Mouse (Mus musculus) neural tube, embryonic 15.5 days (tissue): Measurements from ENCODE around the gene Ush2a. TPM values are rescaled to one million over a fixed set of nuclear protein-coding genes. Genes with fewer than 3 reads are reported as not detected.
A peak's percentile ranks its signal among the peaks of the same experiment; 100 is the strongest.

ENCODE experiments used
- ATAC-seq: fragments of 200-750 bp; cut with Nextera tagmentation; 2 replicates; pipeline ENCODE4 v1.8.0; 2017; ENCODE audit warnings: mild to moderate bottlenecking, moderate TSS enrichment, moderate library complexity; ENCODE audit not compliant: low FRiP score
- H3K27ac ChIP-seq: fragments of 300-500 bp; sonication (generic); replicated peaks from 2 replicates; pipeline ENCODE4 v1.5.1; 2015; ENCODE audit warnings: mild to moderate bottlenecking, inconsistent platforms
- H3K27me3 ChIP-seq: fragments of 300-500 bp; sonication (generic); replicated peaks from 2 replicates; pipeline ENCODE4 v1.6.1; 2015; ENCODE audit warnings: inconsistent platforms
- H3K36me3 ChIP-seq: fragments of 300-500 bp; sonication (generic); 2 replicates; pipeline ENCODE4 v1.6.1; 2015; ENCODE audit warnings: inconsistent platforms
- H3K4me1 ChIP-seq: fragments of 300-500 bp; sonication (generic); 2 replicates; pipeline ENCODE4 v1.6.1; 2015; ENCODE audit warnings: inconsistent platforms
- H3K4me2 ChIP-seq: fragments of 300-500 bp; sonication (generic); 2 replicates; pipeline ENCODE4 v1.6.1; 2015; ENCODE audit warnings: inconsistent platforms, mild to moderate bottlenecking, moderate library complexity
- H3K4me3 ChIP-seq: fragments of 300-500 bp; sonication (generic); replicated peaks from 2 replicates; pipeline ENCODE4 v1.5.1; 2015; ENCODE audit warnings: mild to moderate bottlenecking, inconsistent platforms
- H3K9ac ChIP-seq: fragments of 300-500 bp; sonication (generic); replicated peaks from 2 replicates; pipeline ENCODE4 v1.6.1; 2015; ENCODE audit warnings: mild to moderate bottlenecking, inconsistent platforms
- H3K9me3 ChIP-seq: fragments of 300-500 bp; sonication (generic); replicated peaks from 2 replicates; pipeline ENCODE4 v1.6.1; 2016; ENCODE audit warnings: inconsistent platforms
- WGBS: fragments of 180-500 bp; shearing (Covaris S2); methylation state at CpG from one replicate; pipeline ENCODE4 v1.1.7; 2015; ENCODE audit warnings: mixed read lengths; 5-methylcytosine and 5-hydroxymethylcytosine counted together
- polyA plus RNA-seq: library from polyadenylated mRNA; unstranded; fragments of >200 nt; fragmentation: Nextera tagmentation; extraction: Ambion mirVana; gene quantifications from 2 replicates; pipeline ENCODE4 v1.2.1, GENCODE M21; 2015

Gene Ush2a
- polyA plus RNA-seq, 1 experiment from 2014 or later = 0.17 TPM

- Histone ChIP-seq H3K27ac (no peak overlapping the region), H3K4me3 (no peak overlapping the region), H3K4me2 (no peak overlapping the region), H3K4me1 (peaks cover 29% of the 10 kb centered on the region), H3K9me3 (no peaks in the 10 kb centered on the region), H3K27me3 (no peaks in the 10 kb centered on the region), H3K36me3 (peaks cover 7% of the 10 kb centered on the region), H3K9ac (no peak overlapping the region)
- no peak for ATAC-seq
- WGBS = 100% methylated on average over 1 of the region's 1 CpGs
These were observed 743.0 kb downstream of the Ush2a start for GRCm38 (mm10) chr1:189004774-189005173.

GRCm38 (mm10) chr1:189006267-189006666, 744.4 kb downstream of the Ush2a start:
- peak overlapping the region; percentile 94 for H3K4me2 ChIP-seq
- H3K9me3 ChIP-seq = no peaks in the 10 kb centered on the region
- no peak overlapping the region for H3K9ac ChIP-seq
- H3K27ac ChIP-seq = no peak overlapping the region
- WGBS = 63% methylated on average over 5 of the region's 5 CpGs
- ATAC-seq = no peak
- H3K36me3 ChIP-seq = no peaks in the 10 kb centered on the region
- H3K4me3 ChIP-seq = peak overlapping the region; percentile 68
- 0 out of 2 replicates have a peak, but pooled peaks cover 3% of the 10 kb centered on the region for H3K27me3 ChIP-seq
- H3K4me1 ChIP-seq = peaks cover 29% of the 10 kb centered on the region

- Histone ChIP-seq H3K9ac (peak overlapping the region; percentile 88), H3K36me3 (no peaks in the 10 kb centered on the region), H3K9me3 (no peaks in the 10 kb centered on the region), H3K4me2 (peak overlapping the region; percentile 94), H3K27me3 (0 out of 2 replicates have a peak, but pooled peaks cover 3% of the 10 kb centered on the region), H3K4me3 (peak overlapping the region; percentile 68), H3K27ac (no peak overlapping the region; the same call in 1 of the 2 replicates), H3K4me1 (peaks cover 29% of the 10 kb centered on the region)
- ATAC-seq = peak; percentile 21
- 2% methylated on average over 7 of the region's 7 CpGs for WGBS
These were observed 745.0 kb downstream of the Ush2a start for GRCm38 (mm10) chr1:189006826-189007225.

GRCm38 (mm10) chr1:189007239-189007979, 745.6 kb downstream of the Ush2a start, which contains the start of gene Kctd3:
TSS of gene Kctd3 (minus strand) at chr1:189007841.
- under 1% methylated on average over 73 of the region's 74 CpGs for WGBS
- peak within 1 kb of the TSS; percentile 78 for H3K27ac ChIP-seq
- H3K4me3 ChIP-seq = peak within 1 kb of the TSS; percentile 68
- no peaks in the 10 kb centered on the region for H3K36me3 ChIP-seq
- peak within 1 kb of the TSS; percentile 88 for H3K9ac ChIP-seq
- H3K4me1 ChIP-seq = peaks cover 29% of the 10 kb centered on the region
- H3K4me2 ChIP-seq = peak within 1 kb of the TSS; percentile 94
- H3K27me3 ChIP-seq = 0 out of 2 replicates have a peak, but pooled peaks cover 3% of the 10 kb centered on the region
- ATAC-seq = peak; percentile 92
- no peaks in the 10 kb centered on the region for H3K9me3 ChIP-seq

- H3K4me3 ChIP-seq = peak overlapping the region; percentile 68
- H3K9me3 ChIP-seq = no peaks in the 10 kb centered on the region
- no peak overlapping the region; the same call in 1 of the 2 replicates for H3K27ac ChIP-seq
- 48% methylated on average over 7 of the region's 7 CpGs for WGBS
- peaks cover 34% of the 10 kb centered on the region for H3K4me1 ChIP-seq
- peak overlapping the region; percentile 94 for H3K4me2 ChIP-seq
- no peak overlapping the region for H3K9ac ChIP-seq
- H3K36me3 ChIP-seq = no peaks in the 10 kb centered on the region
- H3K27me3 ChIP-seq = peaks cover 6% of the 10 kb centered on the region; the same call in 1 of the 2 replicates
- ATAC-seq = peak; percentile 61; the same call in 1 of the 2 replicates
These were observed 746.1 kb downstream of the Ush2a start for GRCm38 (mm10) chr1:189007980-189008324.

GRCm38 (mm10) chr1:189010671-189011070, 748.8 kb downstream of the Ush2a start:
- H3K4me3 ChIP-seq = no peak overlapping the region
- H3K27ac ChIP-seq = no peak overlapping the region
- no peak overlapping the region for H3K4me2 ChIP-seq
- 90% methylated on average over 4 of the region's 4 CpGs for WGBS
- H3K9ac ChIP-seq = no peak overlapping the region
- H3K4me1 ChIP-seq = peaks cover 34% of the 10 kb centered on the region
- ATAC-seq = no peak
- peaks cover 14% of the 10 kb centered on the region; the same call in 1 of the 2 replicates for H3K27me3 ChIP-seq
- H3K36me3 ChIP-seq = no peaks in the 10 kb centered on the region
- no peaks in the 10 kb centered on the region for H3K9me3 ChIP-seq

- Histone ChIP-seq H3K4me2 (peak overlapping the region; percentile 40), H3K27me3 (peaks cover 14% of the 10 kb centered on the region; the same call in 1 of the 2 replicates), H3K9ac (no peak overlapping the region), H3K27ac (no peak overlapping the region), H3K36me3 (no peaks in the 10 kb centered on the region), H3K4me3 (no peak overlapping the region), H3K9me3 (no peaks in the 10 kb centered on the region), H3K4me1 (peaks cover 18% of the 10 kb centered on the region)
- 0 out of 2 replicates have a peak, but pooled peaks have one; percentile 7 for ATAC-seq
- 6% methylated on average over 16 of the region's 16 CpGs for WGBS
These were observed 751.2 kb downstream of the Ush2a start for GRCm38 (mm10) chr1:189012846-189013586.

GRCm38 (mm10) chr1:189013587-189013921, 751.7 kb downstream of the Ush2a start:
- ATAC-seq = peak; percentile 57; the same call in 1 of the 2 replicates
- Histone ChIP-seq H3K4me3 (no peak overlapping the region), H3K9me3 (no peaks in the 10 kb centered on the region), H3K4me1 (peaks cover 18% of the 10 kb centered on the region), H3K27me3 (peaks cover 14% of the 10 kb centered on the region; the same call in 1 of the 2 replicates), H3K27ac (no peak overlapping the region), H3K36me3 (no peaks in the 10 kb centered on the region), H3K4me2 (peak overlapping the region; percentile 40), H3K9ac (no peak overlapping the region)
- 3% methylated on average over 4 of the region's 4 CpGs for WGBS
